Mouse (Mus musculus) heart, embryonic 10.5 days (tissue): ENCODE results near the gene Angel2. TPM values are rescaled to one million over a fixed set of nuclear protein-coding genes. Genes with fewer than 3 reads are reported as not detected.

Source experiments
- polyA plus RNA-seq: library from polyadenylated mRNA; unstranded; fragments of >200 nt; fragmentation: Nextera tagmentation; extraction: Ambion mirVana; gene quantifications from 2 replicates; pipeline ENCODE4 v1.2.1, GENCODE M21; 2016

The Angel2 gene
- polyA plus RNA-seq, 1 experiment from 2014 or later: 38.8 TPM

Other genes with a start within 250 kb of the Angel2 start
- gene Rps6kc1, start 13.3 kb upstream of the Angel2 start, polyA plus RNA-seq: 13.2 and 15.3 TPM in 2 replicates
- gene Vash2, start 54.2 kb downstream of the Angel2 start, polyA plus RNA-seq: 56.7 and 78.7 TPM in 2 replicates
- gene Flvcr1, start 101.0 kb downstream of the Angel2 start, polyA plus RNA-seq: 4.4 and 8.5 TPM in 2 replicates
- gene Spata45, start 111.5 kb downstream of the Angel2 start, polyA plus RNA-seq: not detected in 2 replicates
- gene Tatdn3, start 137.8 kb downstream of the Angel2 start, polyA plus RNA-seq: 16.6 and 20.7 TPM in 2 replicates
- 20.6 and 21.8 TPM in 2 replicates for gene Nsl1, start 137.9 kb downstream of the Angel2 start, polyA plus RNA-seq
- gene Batf3, start 172.7 kb downstream of the Angel2 start, polyA plus RNA-seq: 4.8 and 7.9 TPM in 2 replicates
- gene Fam71a, start 239.7 kb downstream of the Angel2 start, polyA plus RNA-seq: not detected in 2 replicates